Mouse (Mus musculus): ENCODE data around the gene Ccnb2. TPM values are rescaled to one million over a fixed set of nuclear protein-coding genes. Genes with fewer than 3 reads are reported as not detected.
A peak's percentile ranks its signal among the peaks of the same experiment; 100 is the strongest.

The Ccnb2 gene
- polyA plus RNA-seq, 1 experiment from 2014 or later = 146 TPM

DNA sequence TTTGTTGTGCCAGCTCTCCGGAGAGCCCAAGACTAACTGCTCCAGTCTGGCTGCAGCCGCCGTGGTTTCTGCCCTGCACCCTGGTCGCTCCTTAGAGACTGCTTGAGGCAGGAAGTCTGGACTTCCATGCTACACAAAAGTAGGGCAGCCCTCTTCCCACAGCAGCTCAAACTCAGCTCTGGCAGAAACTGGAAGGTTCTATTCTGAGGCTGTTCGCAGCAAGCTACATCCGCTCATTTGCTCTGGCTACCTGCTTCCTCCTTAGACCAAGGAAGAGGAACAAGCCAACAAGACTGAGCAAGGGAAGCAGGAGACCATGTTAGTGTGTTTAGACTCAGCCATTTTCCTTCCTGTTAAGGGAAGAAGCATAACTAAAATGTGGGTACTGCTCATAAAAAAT lies 54.4 kb downstream of the Ccnb2 start:
- WGBS = 87% methylated on average over 6 of the region's 6 CpGs
- H3K4me3 ChIP-seq (replicated peaks; ENCODE audit: low read length) = no peak overlapping the region
- H3K9ac ChIP-seq (ENCODE audit: low read length) = no peak overlapping the region
- no peaks in the 10 kb centered on the region for H3K9me3 ChIP-seq (replicated peaks; ENCODE audit: control insufficient read depth, low read length)
- H3K27ac ChIP-seq (ENCODE audit: low read length) = no peak overlapping the region
- no peak for ATAC-seq (ENCODE audit: insufficient read depth, low FRiP score)
- no peaks in the 10 kb centered on the region for H3K4me1 ChIP-seq (ENCODE audit: control insufficient read depth, insufficient read depth, low read length)
- no peaks in the 10 kb centered on the region for H3K27me3 ChIP-seq (ENCODE audit: control insufficient read depth, insufficient read depth, low read length)
- peaks cover 24% of the 10 kb centered on the region for H3K36me3 ChIP-seq (ENCODE audit: control insufficient read depth, insufficient read depth, low read length)
- H3K4me2 ChIP-seq (ENCODE audit: low read depth, low read length) = no peak overlapping the region

- Histone ChIP-seq H3K4me1 (ENCODE audit: control insufficient read depth, insufficient read depth, low read length) (no peaks in the 10 kb centered on the region), H3K4me3 (replicated peaks; ENCODE audit: low read length) (no peak overlapping the region), H3K9me3 (replicated peaks; ENCODE audit: control insufficient read depth, low read length) (no peaks in the 10 kb centered on the region), H3K36me3 (ENCODE audit: control insufficient read depth, insufficient read depth, low read length) (peaks cover 26% of the 10 kb centered on the region), H3K27me3 (ENCODE audit: control insufficient read depth, insufficient read depth, low read length) (no peaks in the 10 kb centered on the region), H3K4me2 (ENCODE audit: low read depth, low read length) (no peak overlapping the region), H3K27ac (ENCODE audit: low read length) (no peak overlapping the region), H3K9ac (ENCODE audit: low read length) (no peak overlapping the region)
- 88% methylated on average over 2 of the region's 2 CpGs for WGBS
- ATAC-seq (ENCODE audit: insufficient read depth, low FRiP score) = no peak
Observed at GRCm38 (mm10) chr9:70365915-70366314, 55.4 kb downstream of the Ccnb2 start.

GRCm38 (mm10) chr9:70364741-70365140 lies 56.6 kb downstream of the Ccnb2 start:
- Histone ChIP-seq H3K4me1 (ENCODE audit: control insufficient read depth, insufficient read depth, low read length) (no peaks in the 10 kb centered on the region), H3K27ac (ENCODE audit: low read length) (no peak overlapping the region), H3K9ac (ENCODE audit: low read length) (no peak overlapping the region), H3K27me3 (ENCODE audit: control insufficient read depth, insufficient read depth, low read length) (no peaks in the 10 kb centered on the region), H3K4me2 (ENCODE audit: low read depth, low read length) (no peak overlapping the region), H3K9me3 (replicated peaks; ENCODE audit: control insufficient read depth, low read length) (no peaks in the 10 kb centered on the region), H3K4me3 (replicated peaks; ENCODE audit: low read length) (no peak overlapping the region), H3K36me3 (ENCODE audit: control insufficient read depth, insufficient read depth, low read length) (peaks cover 33% of the 10 kb centered on the region)
- WGBS = 93% methylated on average over 8 of the region's 8 CpGs
- no peak for ATAC-seq (ENCODE audit: insufficient read depth, low FRiP score)

GRCm38 (mm10) chr9:70359402-70360131 lies 61.8 kb downstream of the Ccnb2 start:
- Histone ChIP-seq H3K4me3 (replicated peaks; ENCODE audit: low read length) (no peak overlapping the region), H3K4me2 (ENCODE audit: low read depth, low read length) (no peak overlapping the region), H3K9ac (ENCODE audit: low read length) (no peak overlapping the region), H3K27me3 (ENCODE audit: control insufficient read depth, insufficient read depth, low read length) (no peaks in the 10 kb centered on the region), H3K9me3 (replicated peaks; ENCODE audit: control insufficient read depth, low read length) (no peaks in the 10 kb centered on the region), H3K36me3 (ENCODE audit: control insufficient read depth, insufficient read depth, low read length) (peaks cover 31% of the 10 kb centered on the region; the same call in 1 of the 2 replicates), H3K4me1 (ENCODE audit: control insufficient read depth, insufficient read depth, low read length) (no peaks in the 10 kb centered on the region), H3K27ac (ENCODE audit: low read length) (no peak overlapping the region)
- 92% methylated on average over 2 of the region's 2 CpGs for WGBS
- ATAC-seq (ENCODE audit: insufficient read depth, low FRiP score) = no peak

Small RNA genes lying within 50 kb of the gene (microRNA-seq; reads per million reads assigned to microRNA genes)
- gene Mir5626 = 3.0 reads per million, percentile 16 among the genes with 10 or more reads in this experiment

Other genes starting within 250 kb of the Ccnb2 start
- gene Myo1e, start 214.2 kb downstream of the Ccnb2 start, polyA plus RNA-seq (2015; fragmentation: Nextera tagmentation; extraction: Ambion mirVana) = 34.3 and 37.1 TPM in 2 replicates
- 20.2 and 20.6 TPM in 2 replicates for gene Rnf111, start 82.2 kb upstream of the Ccnb2 start, polyA plus RNA-seq (2015; fragmentation: Nextera tagmentation; extraction: Ambion mirVana)
- gene Sltm, start 121.2 kb upstream of the Ccnb2 start, polyA plus RNA-seq (2015; fragmentation: Nextera tagmentation; extraction: Ambion mirVana) = 47.1 and 49.6 TPM in 2 replicates
- gene Gm10642, start 234.7 kb upstream of the Ccnb2 start, polyA plus RNA-seq (2015; fragmentation: Nextera tagmentation; extraction: Ambion mirVana) = 0.12 and 0.19 TPM in 2 replicates
- 6.8 and 8.9 TPM in 2 replicates for gene Mindy2, start 235.6 kb upstream of the Ccnb2 start, polyA plus RNA-seq (2015; fragmentation: Nextera tagmentation; extraction: Ambion mirVana)

Data from stomach, embryonic 16.5 days (tissue).